Mouse (Mus musculus) bone marrow, adult 2 months (tissue): ENCODE data around the gene Palm.

Source experiments
- CTCF ChIP-seq: fragments of 200-500 bp; IDR thresholded peaks from 2 replicates; pipeline ENCODE4 v1.5.1; 2011; ENCODE audit warnings: low read length, control low read depth; ENCODE audit not compliant: control insufficient read depth, insufficient read depth
- POLR2A ChIP-seq: fragments of 200-500 bp; IDR thresholded peaks from 2 replicates; pipeline ENCODE4 v1.6.1; 2011; ENCODE audit warnings: low read depth, mild to moderate bottlenecking, control low read depth, low read length, borderline replicate concordance; ENCODE audit not compliant: control insufficient read depth

DNA sequence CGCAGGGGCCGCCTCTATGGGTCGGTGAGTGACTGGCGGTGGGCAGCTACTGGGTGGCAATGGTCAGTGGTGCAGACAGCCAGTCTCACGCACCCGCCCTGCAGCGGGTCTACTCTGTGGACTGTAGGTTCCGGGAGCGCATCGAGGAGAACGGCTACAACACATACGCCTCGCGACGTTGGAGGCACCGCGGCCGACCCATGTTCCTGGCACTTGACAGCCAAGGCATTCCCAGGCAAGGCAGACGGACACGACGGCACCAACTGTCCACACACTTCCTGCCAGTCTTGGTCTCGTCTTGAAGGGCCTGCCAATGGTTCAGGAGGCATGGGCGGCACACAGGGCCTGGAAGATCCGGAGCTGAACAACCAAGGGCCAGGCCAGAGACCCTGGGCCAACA is 36.7 kb upstream of the Palm start:
- TF ChIP-seq CTCF (no peak), POLR2A (no peak)
